Mouse (Mus musculus): ENCODE measurements around the gene Nceh1. TPM values are rescaled to one million over a fixed set of nuclear protein-coding genes. Genes with fewer than 3 reads are reported as not detected.

Gene Nceh1
- total and polyA plus RNA-seq, 3 experiments: 8.5 to 11.8 (median 9.2) TPM

GRCm38 (mm10) chr3:27302339-27303022 lies 119.7 kb downstream of the Nceh1 start:
- H3K27ac ChIP-seq (ENCODE audit: insufficient read depth, low read depth): no peak overlapping the region
- H3K36me3 ChIP-seq (replicated peaks in 1 of 2; ENCODE audit: control insufficient read depth in 1 of 2, insufficient read depth in 1 of 2, low read length in 1 of 2): no peaks in the 10 kb centered on the region
- no peak overlapping the region for H3K4me2 ChIP-seq (ENCODE audit: insufficient read depth, low read depth, poor library complexity, severe bottlenecking)
- no peak overlapping the region for H3K4me3 ChIP-seq (replicated peaks in 1 of 3; ENCODE audit: low read depth in 2 of 3, low read length in 2 of 3, poor library complexity in 1 of 3)
- no peaks in the 10 kb centered on the region; a peak in 1 of 4 replicates for H3K4me1 ChIP-seq (ENCODE audit: control insufficient read depth in 1 of 2, insufficient read depth in 2 of 2)
- no peak for DNase-seq (ENCODE audit: extremely low read depth)
- H3K79me2 ChIP-seq (replicated peaks; ENCODE audit: control insufficient read depth, extremely low read depth, insufficient read depth, poor library complexity, severe bottlenecking): no peaks in the 10 kb centered on the region
- dilution Hi-C loops (cut with MboI; ENCODE audit: extremely low pct_ligation_motif_present, extremely low pct_unique_long_range_greater_than_20kb, low sequenced_read_pairs) (no loop called here), in situ Hi-C loops (cut with MboI; ENCODE audit: low pct_ligation_motif_present, low pct_unique_long_range_greater_than_20kb, low sequenced_read_pairs) (no loop called here)
- no peak overlapping the region for H3K9ac ChIP-seq (ENCODE audit: insufficient read depth, low read depth)
- no peaks in the 10 kb centered on the region for H3K27me3 ChIP-seq (replicated peaks)
- no peaks in the 10 kb centered on the region for H3K9me3 ChIP-seq (replicated peaks; ENCODE audit: low read length)
- TF ChIP-seq NRF1 (IDR thresholded peaks at IDR 0.05; ENCODE audit: low read depth, low read length): no peak

GRCm38 (mm10) chr3:27306815-27307214 lies 124.0 kb downstream of the Nceh1 start:
- Histone ChIP-seq H3K4me1 (ENCODE audit: control insufficient read depth in 1 of 2, insufficient read depth in 2 of 2) (no peaks in the 10 kb centered on the region; a peak in 1 of 4 replicates), H3K4me3 (replicated peaks in 1 of 3; ENCODE audit: low read depth in 2 of 3, low read length in 2 of 3, poor library complexity in 1 of 3) (no peak overlapping the region), H3K79me2 (replicated peaks; ENCODE audit: control insufficient read depth, extremely low read depth, insufficient read depth, poor library complexity, severe bottlenecking) (no peaks in the 10 kb centered on the region), H3K4me2 (ENCODE audit: insufficient read depth, low read depth, poor library complexity, severe bottlenecking) (no peak overlapping the region), H3K27ac (ENCODE audit: insufficient read depth, low read depth) (no peak overlapping the region), H3K9me3 (replicated peaks; ENCODE audit: low read length) (no peaks in the 10 kb centered on the region), H3K27me3 (replicated peaks) (no peaks in the 10 kb centered on the region), H3K9ac (ENCODE audit: insufficient read depth, low read depth) (no peak overlapping the region), H3K36me3 (replicated peaks in 1 of 2; ENCODE audit: control insufficient read depth in 1 of 2, insufficient read depth in 1 of 2, low read length in 1 of 2) (no peaks in the 10 kb centered on the region)
- dilution Hi-C loops (cut with MboI; ENCODE audit: extremely low pct_ligation_motif_present, extremely low pct_unique_long_range_greater_than_20kb, low sequenced_read_pairs): no loop called here
- in situ Hi-C loops (cut with MboI; ENCODE audit: low pct_ligation_motif_present, low pct_unique_long_range_greater_than_20kb, low sequenced_read_pairs): no loop called here
- TF ChIP-seq JUND (conservative IDR thresholded peaks at IDR 0.05; ENCODE audit: low read depth, low read length): no peak
- no peak for DNase-seq (ENCODE audit: extremely low read depth)

DNA sequence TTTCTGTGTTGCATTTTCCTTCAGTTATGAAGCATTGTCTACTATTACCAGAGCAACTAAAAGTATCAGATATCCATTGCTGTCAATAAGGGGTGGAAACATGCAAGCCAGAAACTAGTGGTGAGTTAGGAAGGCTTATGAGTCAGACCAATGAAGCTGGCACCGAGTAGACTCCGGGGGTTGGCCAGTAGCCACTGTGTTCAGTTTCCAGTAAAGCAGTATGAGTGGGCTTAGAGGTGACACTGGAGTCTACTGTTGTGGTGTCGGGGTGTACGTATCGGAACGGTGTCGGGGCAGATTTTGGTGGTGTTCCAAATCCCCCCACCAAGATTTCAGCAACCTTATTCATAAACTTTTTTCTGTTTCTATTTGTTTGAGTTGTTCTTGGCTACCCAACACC lies 128.2 kb downstream of the Nceh1 start:
- Histone ChIP-seq H3K4me2 (ENCODE audit: insufficient read depth, low read depth, poor library complexity, severe bottlenecking) (no peak overlapping the region), H3K79me2 (replicated peaks; ENCODE audit: control insufficient read depth, extremely low read depth, insufficient read depth, poor library complexity, severe bottlenecking) (no peaks in the 10 kb centered on the region), H3K9me3 (replicated peaks; ENCODE audit: low read length) (no peaks in the 10 kb centered on the region), H3K4me3 (replicated peaks in 1 of 3; ENCODE audit: low read depth in 2 of 3, low read length in 2 of 3, poor library complexity in 1 of 3) (no peak overlapping the region), H3K27ac (ENCODE audit: insufficient read depth, low read depth) (no peak overlapping the region), H3K4me1 (ENCODE audit: control insufficient read depth in 1 of 2, insufficient read depth in 2 of 2) (peaks cover 0 to 5% of the 10 kb centered on the region in 2 experiments; a peak in 1 of 4 replicates), H3K36me3 (replicated peaks in 1 of 2; ENCODE audit: control insufficient read depth in 1 of 2, insufficient read depth in 1 of 2, low read length in 1 of 2) (no peaks in the 10 kb centered on the region), H3K9ac (ENCODE audit: insufficient read depth, low read depth) (no peak overlapping the region), H3K27me3 (replicated peaks) (no peaks in the 10 kb centered on the region)
- dilution Hi-C loops (cut with MboI; ENCODE audit: extremely low pct_ligation_motif_present, extremely low pct_unique_long_range_greater_than_20kb, low sequenced_read_pairs): no loop called here
- DNase-seq (ENCODE audit: extremely low read depth): no peak
- no peak for TF ChIP-seq CTCF (conservative IDR thresholded peaks at IDR 0.05 in 1 of 2, IDR thresholded peaks at IDR 0.05 in 1 of 2; ENCODE audit: low read depth in 2 of 2, low read length in 2 of 2)
- TF ChIP-seq NELFE (IDR thresholded peaks at IDR 0.05; ENCODE audit: low read depth, low read length): no peak
- no peak for TF ChIP-seq ZMIZ1 (IDR thresholded peaks at IDR 0.05; ENCODE audit: low read depth, low read length)
- in situ Hi-C loops (cut with MboI; ENCODE audit: low pct_ligation_motif_present, low pct_unique_long_range_greater_than_20kb, low sequenced_read_pairs): no loop called here

- Histone ChIP-seq H3K4me3 (replicated peaks in 1 of 3; ENCODE audit: low read depth in 2 of 3, low read length in 2 of 3, poor library complexity in 1 of 3) (no peak overlapping the region), H3K4me2 (ENCODE audit: insufficient read depth, low read depth, poor library complexity, severe bottlenecking) (no peak overlapping the region), H3K79me2 (replicated peaks; ENCODE audit: control insufficient read depth, extremely low read depth, insufficient read depth, poor library complexity, severe bottlenecking) (no peaks in the 10 kb centered on the region), H3K9ac (ENCODE audit: insufficient read depth, low read depth) (no peak overlapping the region), H3K27ac (ENCODE audit: insufficient read depth, low read depth) (no peak overlapping the region), H3K27me3 (replicated peaks) (no peaks in the 10 kb centered on the region), H3K9me3 (replicated peaks; ENCODE audit: low read length) (no peaks in the 10 kb centered on the region), H3K4me1 (ENCODE audit: control insufficient read depth in 1 of 2, insufficient read depth in 2 of 2) (peaks cover 0 to 7% of the 10 kb centered on the region in 2 experiments; a peak in 1 of 4 replicates), H3K36me3 (replicated peaks in 1 of 2; ENCODE audit: control insufficient read depth in 1 of 2, insufficient read depth in 1 of 2, low read length in 1 of 2) (no peaks in the 10 kb centered on the region)
- dilution Hi-C loops (cut with MboI; ENCODE audit: extremely low pct_ligation_motif_present, extremely low pct_unique_long_range_greater_than_20kb, low sequenced_read_pairs): no loop called here
- DNase-seq (ENCODE audit: extremely low read depth): no peak
- in situ Hi-C loops (cut with MboI; ENCODE audit: low pct_ligation_motif_present, low pct_unique_long_range_greater_than_20kb, low sequenced_read_pairs): no loop called here
- TF ChIP-seq RCOR1 (conservative IDR thresholded peaks at IDR 0.05; ENCODE audit: low read depth, low read length) (no peak), E2F4 (IDR thresholded peaks at IDR 0.05; ENCODE audit: insufficient replicate concordance, low read depth, low read length) (no peak), MEF2A (IDR thresholded peaks at IDR 0.05; ENCODE audit: borderline replicate concordance, low read depth, low read length) (no peak), HCFC1 (IDR thresholded peaks at IDR 0.05; ENCODE audit: low read depth, low read length) (no peak), MAX (IDR thresholded peaks at IDR 0.05; ENCODE audit: low read length) (no peak), MXI1 (IDR thresholded peaks at IDR 0.05; ENCODE audit: low read depth, low read length) (no peak), EP300 (IDR thresholded peaks at IDR 0.05; ENCODE audit: low read length) (no peak), UBTF (IDR thresholded peaks at IDR 0.05; ENCODE audit: low read depth, low read length) (no peak), ELF1 (IDR thresholded peaks at IDR 0.05; ENCODE audit: low read depth, low read length) (no peak), CTCF (conservative IDR thresholded peaks at IDR 0.05 in 1 of 2, IDR thresholded peaks at IDR 0.05 in 1 of 2; ENCODE audit: low read depth in 2 of 2, low read length in 2 of 2) (no peak), TBP (conservative IDR thresholded peaks at IDR 0.05; ENCODE audit: low read depth, low read length) (no peak), POLR2A (IDR thresholded peaks at IDR 0.05; ENCODE audit: low read depth, low read length) (no peak), SMC3 (IDR thresholded peaks at IDR 0.05; ENCODE audit: low read depth, low read length) (no peak), GABPA (IDR thresholded peaks at IDR 0.05; ENCODE audit: insufficient replicate concordance, low read depth, low read length) (no peak), RAD21 (IDR thresholded peaks at IDR 0.05; ENCODE audit: low read depth, low read length) (no peak)
These were observed 128.7 kb downstream of the Nceh1 start for GRCm38 (mm10) chr3:27311475-27311874.
